Mouse (Mus musculus) liver, postnatal 0 days (tissue): ENCODE results near the gene Sys1. TPM values are rescaled to one million over a fixed set of nuclear protein-coding genes. Genes with fewer than 3 reads are reported as not detected.

ENCODE experiments used
- ATAC-seq: fragments of 200-750 bp; cut with Nextera tagmentation; 2 replicates; pipeline ENCODE4 v1.8.0; 2017; ENCODE audit warnings: mild to moderate bottlenecking, moderate library complexity
- DNase-seq: peaks from one replicate; pipeline ENCODE4 v3.0.0-alpha.2; 2016
- H3K27ac ChIP-seq: fragments of 300-500 bp; sonication (generic); 2 replicates; pipeline ENCODE4 v1.5.1; 2014; ENCODE audit warnings: antibody characterized with exemption, moderate library complexity, mild to moderate bottlenecking, low read depth
- H3K27me3 ChIP-seq: fragments of 300-500 bp; sonication (generic); 2 replicates; pipeline ENCODE4 v1.6.1; 2014; ENCODE audit warnings: low read length, control low read depth, mixed read lengths; ENCODE audit not compliant: insufficient read depth
- H3K36me3 ChIP-seq: fragments of 300-500 bp; sonication (generic); replicated peaks from 2 replicates; pipeline ENCODE4 v1.6.1; 2014; ENCODE audit warnings: mild to moderate bottlenecking, control low read depth, low read length, moderate library complexity, mixed read lengths; ENCODE audit not compliant: insufficient read depth
- H3K4me1 ChIP-seq: fragments of 300-500 bp; sonication (generic); 2 replicates; pipeline ENCODE4 v1.6.1; 2014; ENCODE audit warnings: antibody characterized with exemption, mild to moderate bottlenecking, control low read depth; ENCODE audit not compliant: insufficient read depth
- H3K4me2 ChIP-seq: fragments of 300-500 bp; sonication (generic); 2 replicates; pipeline ENCODE4 v1.6.1; 2014; ENCODE audit warnings: low read depth, mild to moderate bottlenecking, low read length, moderate library complexity, mixed read lengths
- H3K4me3 ChIP-seq: fragments of 300-500 bp; sonication (generic); 2 replicates; pipeline ENCODE4 v1.5.1; 2014; ENCODE audit warnings: low read depth, low read length
- H3K9ac ChIP-seq: fragments of 300-500 bp; sonication (generic); replicated peaks from 2 replicates; pipeline ENCODE4 v1.6.1; 2014; ENCODE audit warnings: mild to moderate bottlenecking, moderate library complexity
- H3K9me3 ChIP-seq: fragments of 300-500 bp; sonication (generic); 2 replicates; pipeline ENCODE4 v1.6.1; 2016; ENCODE audit warnings: mild to moderate bottlenecking, control low read depth, low read length, mixed read lengths
- CTCF ChIP-seq: sonication (generic); IDR thresholded peaks from 2 replicates; pipeline ENCODE4 v1.5.1; 2016; ENCODE audit warnings: antibody characterized with exemption, low read depth
- EP300 ChIP-seq: IDR thresholded peaks from 2 replicates; pipeline ENCODE4 v1.6.1; 2016; ENCODE audit warnings: antibody characterized with exemption, low read depth, mild to moderate bottlenecking
- WGBS: fragments of 180-500 bp; shearing (Covaris S2); extraction: QIAGEN DNeasy Blood & Tissue Kit; methylation state at CpG from one replicate; pipeline ENCODE4 v1.1.7; 2014; ENCODE audit not compliant: insufficient replicate concordance; 5-methylcytosine and 5-hydroxymethylcytosine counted together
- polyA plus RNA-seq: library from polyadenylated mRNA; unstranded; fragments of >200 nt; fragmentation: Nextera tagmentation; extraction: Ambion mirVana; gene quantifications from 2 replicates; pipeline ENCODE4 v1.2.1, GENCODE M21; 2015

Gene Sys1
- polyA plus RNA-seq, 1 experiment from 2014 or later, result 43.5 TPM

DNA sequence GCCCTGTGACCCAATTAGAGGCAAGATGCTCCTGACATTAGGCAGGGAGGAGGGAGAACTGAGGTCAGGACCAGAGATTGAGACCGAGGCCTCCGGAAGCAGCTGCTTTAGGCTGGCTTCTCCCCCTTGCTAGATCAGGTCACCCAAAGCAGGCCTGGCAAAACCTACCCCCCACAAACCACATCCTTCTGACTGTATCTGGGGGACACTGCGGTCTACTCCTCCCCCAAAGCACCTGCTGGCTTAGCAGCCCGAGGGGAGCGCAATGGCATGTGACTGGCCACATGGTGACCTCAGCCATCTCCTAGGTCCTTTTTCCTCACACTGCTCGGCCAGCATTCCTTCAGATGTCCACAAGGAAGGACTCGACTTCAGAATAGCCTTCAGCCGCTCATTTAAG is 15.6 kb upstream of the Sys1 start:
- peak; percentile 66 for DNase-seq
- H3K27ac ChIP-seq, result peak overlapping the region; percentile 89

DNA sequence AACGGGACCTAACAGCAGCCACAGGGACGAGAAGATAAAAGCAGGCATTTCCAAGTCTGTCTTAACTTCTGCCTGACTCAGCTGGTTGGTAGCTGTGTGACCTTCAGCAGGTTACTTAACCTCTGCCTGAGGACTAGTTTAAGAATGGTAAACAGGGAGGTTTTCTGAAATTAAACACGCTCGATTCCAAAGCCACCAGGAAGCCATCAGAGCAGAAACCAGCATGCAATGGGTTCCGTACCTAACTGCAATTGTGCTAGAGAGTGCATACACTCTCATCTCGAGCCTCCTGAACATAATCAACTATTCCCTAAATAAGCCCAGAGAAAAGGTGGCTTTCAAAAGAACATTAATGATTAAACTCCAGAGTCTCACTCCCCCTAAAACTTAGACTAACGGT is 15.0 kb upstream of the Sys1 start:
- no peak for DNase-seq
- Histone ChIP-seq H3K4me1 (peaks cover 7% of the 10 kb centered on the region), H3K4me3 (peak overlapping the region; percentile 57), H3K9ac (peak overlapping the region; percentile 77), H3K4me2 (peak overlapping the region; percentile 63), H3K36me3 (no peaks in the 10 kb centered on the region; the same call in none of the 2 replicates), H3K9me3 (no peaks in the 10 kb centered on the region), H3K27me3 (0 out of 2 replicates have a peak, but pooled peaks cover 6% of the 10 kb centered on the region), H3K27ac (peak overlapping the region; percentile 89)
- TF ChIP-seq CTCF, result no peak
- TF ChIP-seq EP300, result no peak
- ATAC-seq, result no peak
- WGBS, result 21% methylated on average over 7 of the region's 7 CpGs

More for the DNA sequence above, 15.6 kb upstream of the Sys1 start:
- H3K9ac ChIP-seq, result peak overlapping the region; percentile 77
- H3K4me3 ChIP-seq, result peak overlapping the region; percentile 57
- peaks cover 12% of the 10 kb centered on the region for H3K4me1 ChIP-seq
- no peak for ATAC-seq
- H3K27me3 ChIP-seq, result 0 out of 2 replicates have a peak, but pooled peaks cover 6% of the 10 kb centered on the region
- H3K36me3 ChIP-seq, result no peaks in the 10 kb centered on the region; the same call in none of the 2 replicates
- peak overlapping the region; percentile 63 for H3K4me2 ChIP-seq
- 12% methylated on average over 8 of the region's 8 CpGs for WGBS
- no peak for TF ChIP-seq EP300
- no peak for TF ChIP-seq CTCF
- H3K9me3 ChIP-seq, result no peaks in the 10 kb centered on the region

DNA sequence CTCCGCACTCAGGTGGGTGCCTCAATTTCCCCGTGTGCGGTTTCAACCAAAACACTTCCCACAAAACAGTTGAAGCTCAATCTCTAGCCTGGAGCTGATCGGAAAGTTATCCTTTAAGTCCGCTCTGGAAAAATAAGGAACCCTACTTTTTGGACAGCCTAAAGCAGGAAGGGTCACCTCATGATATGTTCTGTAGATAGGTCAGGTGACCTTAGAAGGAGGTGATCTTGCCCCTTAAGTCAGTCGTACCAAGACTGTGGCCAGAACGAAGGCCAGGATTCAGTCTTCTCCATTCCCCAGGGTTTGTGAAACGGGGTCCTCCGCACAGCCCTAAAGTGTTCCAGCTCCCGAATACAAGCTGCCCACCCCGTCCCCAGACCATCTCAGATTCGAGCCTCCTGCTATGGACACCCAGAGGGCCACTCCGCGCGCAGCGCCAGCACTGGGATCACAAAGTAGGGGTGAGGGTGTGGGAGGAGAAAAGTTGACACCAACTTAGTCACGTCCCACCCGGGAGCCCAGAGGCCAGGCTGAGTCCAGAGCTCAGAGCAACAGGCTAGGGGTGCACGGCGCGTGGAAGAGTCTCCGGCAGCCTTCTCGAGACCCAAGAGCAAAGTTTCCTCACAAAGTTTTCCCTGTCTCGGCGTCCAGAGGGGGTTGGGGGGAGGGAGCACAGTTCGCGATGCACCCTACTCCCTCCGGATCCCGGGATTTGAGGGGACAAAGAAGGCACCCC is 14.3 kb upstream of the Sys1 start:
- WGBS, result 3% methylated on average over 24 of the region's 29 CpGs
- H3K4me1 ChIP-seq, result peaks cover 7% of the 10 kb centered on the region

DNA sequence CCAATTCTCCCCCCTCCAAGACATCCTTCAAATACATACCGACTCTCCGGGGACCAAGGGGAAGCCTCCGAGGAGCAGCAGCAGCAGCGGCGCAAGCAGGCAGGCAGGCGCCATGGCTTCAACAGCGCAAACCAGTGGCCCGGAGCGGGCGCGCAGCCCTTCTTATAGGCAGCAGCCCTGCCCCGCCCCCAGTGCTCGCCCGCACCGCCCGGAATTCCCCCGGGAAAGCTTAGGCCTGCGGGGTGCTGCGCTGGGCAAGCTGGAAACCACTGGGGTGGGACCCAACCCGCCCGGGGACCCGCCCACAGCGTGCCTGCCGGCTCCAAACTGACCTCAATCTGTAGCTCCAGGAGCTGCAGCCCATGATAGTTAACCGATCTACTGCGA is 13.7 kb upstream of the Sys1 start:
- H3K4me2 ChIP-seq, result peak overlapping the region; percentile 63
- under 1% methylated on average over 26 of the region's 26 CpGs for WGBS
- H3K36me3 ChIP-seq, result no peaks in the 10 kb centered on the region; the same call in none of the 2 replicates
- peaks cover 7% of the 10 kb centered on the region for H3K4me1 ChIP-seq
- TF ChIP-seq CTCF, result no peak
- TF ChIP-seq EP300, result peak; percentile 58; the same call in 1 of the 2 replicates
- 0 out of 2 replicates have a peak, but pooled peaks cover 6% of the 10 kb centered on the region for H3K27me3 ChIP-seq
- ATAC-seq (peak; percentile 79), DNase-seq (peak; percentile 88)
- H3K9me3 ChIP-seq, result no peaks in the 10 kb centered on the region
- H3K4me3 ChIP-seq, result peak overlapping the region; percentile 57
- peak overlapping the region; percentile 77 for H3K9ac ChIP-seq
- peak overlapping the region; percentile 89 for H3K27ac ChIP-seq

More for the DNA sequence above, 14.3 kb upstream of the Sys1 start:
- Histone ChIP-seq H3K27ac (peak overlapping the region; percentile 89), H3K27me3 (0 out of 2 replicates have a peak, but pooled peaks cover 6% of the 10 kb centered on the region), H3K9ac (peak overlapping the region; percentile 77), H3K4me3 (peak overlapping the region; percentile 57), H3K36me3 (no peaks in the 10 kb centered on the region; the same call in none of the 2 replicates), H3K4me2 (peak overlapping the region; percentile 63), H3K9me3 (no peaks in the 10 kb centered on the region)
- TF ChIP-seq EP300 (no peak), CTCF (no peak)
- peak; percentile 7; the same call in 1 of the 2 replicates for ATAC-seq
- DNase-seq, result no peak

DNA sequence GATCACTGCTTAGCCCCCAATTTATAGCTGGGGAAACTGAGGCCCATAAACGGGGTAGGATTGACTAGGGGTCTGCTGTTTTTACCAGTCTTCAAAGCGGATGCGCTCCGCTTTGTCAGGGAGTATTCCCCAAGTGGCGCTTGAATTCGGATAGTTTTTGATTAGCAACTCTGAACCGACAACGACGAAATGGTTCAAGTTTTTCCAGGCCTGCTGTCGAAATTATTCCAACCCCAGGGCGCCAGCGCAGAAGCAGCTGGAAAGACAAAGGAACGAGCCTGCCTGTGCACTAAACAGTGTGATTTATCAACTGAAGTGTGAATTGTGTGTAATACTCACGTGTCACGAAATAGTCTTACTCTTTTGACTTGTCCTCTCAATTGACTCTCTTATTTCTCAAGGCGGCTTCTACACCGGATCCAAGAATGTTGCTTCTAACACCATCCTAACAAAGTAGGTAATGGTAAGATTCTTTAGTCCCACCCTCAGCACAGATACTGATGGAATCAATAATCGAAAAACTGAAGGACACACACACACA is 13.2 kb upstream of the Sys1 start, which contains the start of gene Sdc4:
Gene Sdc4, minus strand, starts transcription at position 428 of the 541 bp plus-strand sequence.
- DNase-seq, result no peak

DNA sequence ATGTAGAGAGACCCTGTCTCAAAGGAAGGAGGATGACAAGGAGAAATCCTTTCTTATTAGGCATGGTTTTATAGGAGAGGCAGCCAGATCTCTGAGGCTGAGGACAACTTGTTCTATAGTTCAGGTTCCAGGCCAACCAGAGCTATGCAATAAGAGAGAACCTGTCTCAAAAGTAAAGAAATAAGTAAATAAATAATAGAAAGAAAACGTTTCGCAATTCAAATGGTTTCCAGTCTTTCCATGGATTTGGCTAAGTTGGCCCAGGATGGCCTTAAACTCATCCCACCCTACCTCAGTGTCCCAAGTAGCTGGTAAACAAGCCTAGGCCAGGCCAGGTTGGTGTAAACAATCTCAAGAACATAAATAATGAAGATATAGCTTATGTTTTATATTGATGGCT is 12.1 kb upstream of the Sys1 start:
- DNase-seq, result no peak
- Histone ChIP-seq H3K27ac (peak overlapping the region; percentile 89), H3K36me3 (no peaks in the 10 kb centered on the region; the same call in 1 of the 2 replicates), H3K27me3 (0 out of 2 replicates have a peak, but pooled peaks cover 6% of the 10 kb centered on the region), H3K9me3 (no peaks in the 10 kb centered on the region), H3K4me1 (no peaks in the 10 kb centered on the region), H3K9ac (no peak overlapping the region), H3K4me3 (no peak overlapping the region), H3K4me2 (no peak overlapping the region)
- ATAC-seq, result peak; percentile 14; the same call in 1 of the 2 replicates
- peak; percentile 43; the same call in 1 of the 2 replicates for TF ChIP-seq EP300
- TF ChIP-seq CTCF, result no peak
- WGBS, result 44% methylated on average over 2 of the region's 2 CpGs

More for the DNA sequence above, 13.2 kb upstream of the Sys1 start, which contains the start of gene Sdc4:
- WGBS, result 12% methylated on average over 18 of the region's 18 CpGs
- Histone ChIP-seq H3K27ac (peak within 1 kb of the TSS; percentile 89), H3K4me1 (peaks cover 7% of the 10 kb centered on the region), H3K27me3 (0 out of 2 replicates have a peak, but pooled peaks cover 6% of the 10 kb centered on the region), H3K9me3 (no peaks in the 10 kb centered on the region), H3K4me3 (peak within 1 kb of the TSS; percentile 57), H3K4me2 (peak within 1 kb of the TSS; percentile 63), H3K9ac (peak within 1 kb of the TSS; percentile 77), H3K36me3 (no peaks in the 10 kb centered on the region; the same call in none of the 2 replicates)
- ATAC-seq, result no peak
- TF ChIP-seq CTCF (no peak), EP300 (no peak)
